Mouse (Mus musculus) C2C12 (cell line): ENCODE measurements around the gene Gm5244. TPM values are rescaled to one million over a fixed set of nuclear protein-coding genes. Genes with fewer than 3 reads are reported as not detected.
A peak's percentile ranks its signal among the peaks of the same experiment; 100 is the strongest.

Experiments
- H3K27me3 ChIP-seq: one replicate; pipeline ENCODE4 v1.6.1; 2011; ENCODE audit not compliant: control insufficient read depth, insufficient read depth, insufficient read length
- H3K36me3 ChIP-seq: one replicate; pipeline ENCODE4 v1.6.1; 2011; ENCODE audit not compliant: control insufficient read depth, insufficient read depth
- H3K4me3 ChIP-seq: one replicate; pipeline ENCODE4 v1.5.1; 2011; ENCODE audit warnings: mild to moderate bottlenecking, control low read depth; ENCODE audit not compliant: poor library complexity, insufficient read depth, severe bottlenecking
- H3K79me2 ChIP-seq: one replicate; pipeline ENCODE4 v1.6.1; 2011; ENCODE audit not compliant: control insufficient read depth, insufficient read depth
- H3K79me3 ChIP-seq: one replicate; pipeline ENCODE4 v1.6.1; 2011; ENCODE audit warnings: low read depth, control low read depth
- H3ac ChIP-seq: one replicate; pipeline ENCODE3; 2011; ENCODE audit warnings: low read depth; ENCODE audit not compliant: control insufficient read depth, insufficient read length
- CEBPB ChIP-seq: IDR thresholded peaks from one replicate; pipeline ENCODE4 v1.6.1; 2011; ENCODE audit warnings: low read depth, mild to moderate bottlenecking, control low read depth, moderate library complexity
- CTCF ChIP-seq: IDR thresholded peaks from one replicate; pipeline ENCODE4 v1.5.1; 2011; ENCODE audit not compliant: control insufficient read depth, insufficient read depth, insufficient read length
- FOSL1 ChIP-seq: IDR thresholded peaks from one replicate; pipeline ENCODE4 v1.8.0; 2011; ENCODE audit warnings: mild to moderate bottlenecking, low read length; ENCODE audit not compliant: poor library complexity, insufficient read depth, severe bottlenecking
- MAX ChIP-seq: IDR thresholded peaks from one replicate; pipeline ENCODE4 v1.6.1; 2011; ENCODE audit warnings: mild to moderate bottlenecking, control low read depth
- MYOD1 ChIP-seq: IDR thresholded peaks from one replicate; pipeline ENCODE4 v1.6.1; 2011; ENCODE audit warnings: low read depth; ENCODE audit not compliant: control insufficient read depth, insufficient read length
- MYOG ChIP-seq: IDR thresholded peaks from one replicate; pipeline ENCODE4 v1.6.1; 2011; ENCODE audit not compliant: control insufficient read depth, insufficient read length; ENCODE audit errors: extremely low read depth
- USF1 ChIP-seq: IDR thresholded peaks from one replicate; pipeline ENCODE4 v1.6.1; 2011; ENCODE audit warnings: low read depth, mild to moderate bottlenecking, control low read depth, moderate library complexity
- long read RNA-seq, 2 experiments: library from polyadenylated mRNA; unstranded; transcript quantifications; one replicate each; pipeline ENCODE4 v2.0.0; 2019 to 2020
- polyA plus RNA-seq: library from polyadenylated mRNA; unstranded; fragments of >200 nt; fragmentation: generic; extraction: Trizol; gene quantifications from one replicate; pipeline ENCODE4 v1.2.1, GENCODE M21; 2012; ENCODE audit warnings: missing spikeins

The Gm5244 gene
- polyA plus RNA-seq, result not detected
- long read RNA-seq, experiment 1, result 0 reads
- long read RNA-seq, experiment 2, result 0 reads

GRCm38 (mm10) chr19:12846382-12846781 is at the start of gene Gm5244:
Gene Gm5244, plus strand, starts transcription at chr19:12846682.
- no peaks in the 10 kb centered on the region for H3K36me3 ChIP-seq
- no peaks in the 10 kb centered on the region for H3K79me3 ChIP-seq
- no peaks in the 10 kb centered on the region for H3K79me2 ChIP-seq
- H3K4me3 ChIP-seq, result no peak within 1 kb of the TSS
- no peak within 1 kb of the TSS for H3ac ChIP-seq
- TF ChIP-seq USF1, result no peak
- no peak for TF ChIP-seq MYOG
- TF ChIP-seq MYOD1, result no peak
- TF ChIP-seq MAX, result no peak
- TF ChIP-seq FOSL1, result no peak
- no peak for TF ChIP-seq CEBPB
- TF ChIP-seq CTCF, result no peak
- H3K27me3 ChIP-seq, result no peaks in the 10 kb centered on the region

GRCm38 (mm10) chr19:12797071-12797470 is 49.4 kb upstream of the Gm5244 start:
- peak overlapping the region; percentile 62 for H3K4me3 ChIP-seq
- H3K79me3 ChIP-seq, result peaks cover 25% of the 10 kb centered on the region
- H3ac ChIP-seq, result no peak overlapping the region
- H3K36me3 ChIP-seq, result peaks cover 16% of the 10 kb centered on the region
- no peaks in the 10 kb centered on the region for H3K27me3 ChIP-seq
- TF ChIP-seq USF1, result no peak
- no peak for TF ChIP-seq CEBPB
- TF ChIP-seq CTCF, result no peak
- TF ChIP-seq MAX, result no peak
- TF ChIP-seq MYOG, result no peak
- no peak for TF ChIP-seq MYOD1
- TF ChIP-seq FOSL1, result no peak
- H3K79me2 ChIP-seq, result peaks cover 31% of the 10 kb centered on the region

GRCm38 (mm10) chr19:12798404-12798803 is 48.1 kb upstream of the Gm5244 start:
- no peaks in the 10 kb centered on the region for H3K27me3 ChIP-seq
- TF ChIP-seq MAX (no peak), MYOD1 (no peak), CEBPB (no peak), FOSL1 (no peak)

GRCm38 (mm10) chr19:12799081-12799480 is 47.4 kb upstream of the Gm5244 start:
- no peaks in the 10 kb centered on the region for H3K27me3 ChIP-seq
- no peak overlapping the region for H3ac ChIP-seq
- no peak overlapping the region for H3K4me3 ChIP-seq
- TF ChIP-seq MYOG, result no peak
- TF ChIP-seq USF1, result no peak
- no peak for TF ChIP-seq FOSL1
- TF ChIP-seq MYOD1, result no peak
- no peak for TF ChIP-seq CTCF
- no peak for TF ChIP-seq MAX
- TF ChIP-seq CEBPB, result no peak
- peaks cover 11% of the 10 kb centered on the region for H3K79me2 ChIP-seq
- H3K36me3 ChIP-seq, result no peaks in the 10 kb centered on the region
- H3K79me3 ChIP-seq, result peaks cover 5% of the 10 kb centered on the region

More at GRCm38 (mm10) chr19:12798404-12798803, 48.1 kb upstream of the Gm5244 start:
- Histone ChIP-seq H3K79me3 (peaks cover 12% of the 10 kb centered on the region), H3K79me2 (peaks cover 18% of the 10 kb centered on the region), H3ac (no peak overlapping the region), H3K36me3 (peaks cover 6% of the 10 kb centered on the region), H3K4me3 (no peak overlapping the region)

GRCm38 (mm10) chr19:12800621-12801020 is 45.9 kb upstream of the Gm5244 start:
- no peaks in the 10 kb centered on the region for H3K27me3 ChIP-seq
- TF ChIP-seq USF1, result no peak
- no peak for TF ChIP-seq MAX
- TF ChIP-seq FOSL1, result no peak
- no peak for TF ChIP-seq CTCF
- no peak for TF ChIP-seq MYOD1
- TF ChIP-seq CEBPB, result no peak
- no peak for TF ChIP-seq MYOG

GRCm38 (mm10) chr19:12801046-12801445 is 45.4 kb upstream of the Gm5244 start:
- H3K79me3 ChIP-seq, result no peaks in the 10 kb centered on the region
- H3K36me3 ChIP-seq, result no peaks in the 10 kb centered on the region
- no peaks in the 10 kb centered on the region for H3K27me3 ChIP-seq
- no peak overlapping the region for H3K4me3 ChIP-seq
- H3K79me2 ChIP-seq, result no peaks in the 10 kb centered on the region
- TF ChIP-seq USF1, result no peak
- H3ac ChIP-seq, result no peak overlapping the region

More at GRCm38 (mm10) chr19:12800621-12801020, 45.9 kb upstream of the Gm5244 start:
- H3K79me2 ChIP-seq, result no peaks in the 10 kb centered on the region
- H3K79me3 ChIP-seq, result no peaks in the 10 kb centered on the region
- H3K36me3 ChIP-seq, result no peaks in the 10 kb centered on the region
- H3K4me3 ChIP-seq, result no peak overlapping the region
- H3ac ChIP-seq, result no peak overlapping the region
